Mouse (Mus musculus) mouse embryonic stem cell (cell line): Measurements from ENCODE around the gene Vwa7.

Experiments used
- in situ Hi-C, 2 experiments: fragments of 300-500 bp; cut with MboI; formaldehyde crosslinking; loops; 1 replicate in 1 of 2; 3 replicates in 1 of 2; pipeline ENCODE4 v1.14.3; 2019 to 2020; ENCODE audit warnings: low sequenced_read_pairs in 2 of 2, low pct_unique_long_range_greater_than_20kb in 1 of 2, mixed read lengths in 1 of 2; ENCODE audit not compliant: unreplicated experiment in 1 of 2

Gene Vwa7

GRCm38 (mm10) chr17:35071454-35071853 is 55.1 kb downstream of the Vwa7 start:
- in situ Hi-C loops: no loop called here

- in situ Hi-C loops: no loop called here
These were observed 57.7 kb downstream of the Vwa7 start for GRCm38 (mm10) chr17:35074097-35074496.
